Mouse (Mus musculus) induced T-regulatory cell, adult 2 months (primary cell): ENCODE results near the gene Thsd4.

Experiments used
- DNase-seq: peaks from one replicate; pipeline ENCODE4 v3.0.0-alpha.2; 2012; ENCODE audit warnings: low read depth

Gene Thsd4

GRCm38 (mm10) chr9:60063191-60063720 is 458.6 kb downstream of the Thsd4 start:
- no peak for DNase-seq

- DNase-seq: no peak
These were observed 465.7 kb downstream of the Thsd4 start for GRCm38 (mm10) chr9:60056131-60056530.

GRCm38 (mm10) chr9:60054951-60055350 is 466.9 kb downstream of the Thsd4 start:
- no peak for DNase-seq

- DNase-seq: no peak
These were observed 468.7 kb downstream of the Thsd4 start for GRCm38 (mm10) chr9:60053117-60053516.

GRCm38 (mm10) chr9:60052415-60052814 is 469.4 kb downstream of the Thsd4 start:
- peak; percentile 12 for DNase-seq

GRCm38 (mm10) chr9:60043175-60043574 is 478.7 kb downstream of the Thsd4 start:
- no peak for DNase-seq

GRCm38 (mm10) chr9:60034883-60035282 is 487.0 kb downstream of the Thsd4 start:
- DNase-seq: no peak

GRCm38 (mm10) chr9:60027234-60027633 is 494.6 kb downstream of the Thsd4 start:
- no peak for DNase-seq

GRCm38 (mm10) chr9:60026795-60027194 is 495.1 kb downstream of the Thsd4 start:
- no peak for DNase-seq

- no peak for DNase-seq
These were observed 495.9 kb downstream of the Thsd4 start for GRCm38 (mm10) chr9:60025919-60026318.

GRCm38 (mm10) chr9:60024971-60025370 is 496.9 kb downstream of the Thsd4 start:
- no peak for DNase-seq

- DNase-seq: no peak
These were observed 497.3 kb downstream of the Thsd4 start for GRCm38 (mm10) chr9:60024545-60024944.

- DNase-seq: no peak
These were observed 499.5 kb downstream of the Thsd4 start for GRCm38 (mm10) chr9:60022331-60022730.

- DNase-seq: no peak
These were observed 501.4 kb downstream of the Thsd4 start for GRCm38 (mm10) chr9:60020444-60020843.

- DNase-seq: no peak
These were observed 511.6 kb downstream of the Thsd4 start for GRCm38 (mm10) chr9:60010285-60010684.

GRCm38 (mm10) chr9:60008936-60009335 is 512.9 kb downstream of the Thsd4 start:
- no peak for DNase-seq

- DNase-seq: no peak
These were observed 519.5 kb downstream of the Thsd4 start for GRCm38 (mm10) chr9:60002323-60002722.

- DNase-seq: no peak
These were observed 520.4 kb downstream of the Thsd4 start for GRCm38 (mm10) chr9:60001444-60001843.

- no peak for DNase-seq
These were observed 524.1 kb downstream of the Thsd4 start for GRCm38 (mm10) chr9:59997725-59998124.

GRCm38 (mm10) chr9:59991407-59991806 is 530.4 kb downstream of the Thsd4 start:
- no peak for DNase-seq

GRCm38 (mm10) chr9:59989864-59990263 is 532.0 kb downstream of the Thsd4 start:
- DNase-seq: peak; percentile 79

GRCm38 (mm10) chr9:59985900-59986572 is 535.8 kb downstream of the Thsd4 start:
- no peak for DNase-seq

GRCm38 (mm10) chr9:59981116-59981515 is 540.7 kb downstream of the Thsd4 start:
- DNase-seq: no peak

- no peak for DNase-seq
These were observed 550.6 kb downstream of the Thsd4 start for GRCm38 (mm10) chr9:59971263-59971662.
